Mouse (Mus musculus): ENCODE data around the gene Evx1. TPM values are rescaled to one million over a fixed set of nuclear protein-coding genes. Genes with fewer than 3 reads are reported as not detected.

The Evx1 gene
- under 1 TPM in 1 of 2 experiments, not detected in 1; 0.14 TPM for total RNA-seq (2021)
- polyA plus RNA-seq (2012; rRNA removed), result not detected in 2 replicates
- long read RNA-seq, result 0 reads

DNA sequence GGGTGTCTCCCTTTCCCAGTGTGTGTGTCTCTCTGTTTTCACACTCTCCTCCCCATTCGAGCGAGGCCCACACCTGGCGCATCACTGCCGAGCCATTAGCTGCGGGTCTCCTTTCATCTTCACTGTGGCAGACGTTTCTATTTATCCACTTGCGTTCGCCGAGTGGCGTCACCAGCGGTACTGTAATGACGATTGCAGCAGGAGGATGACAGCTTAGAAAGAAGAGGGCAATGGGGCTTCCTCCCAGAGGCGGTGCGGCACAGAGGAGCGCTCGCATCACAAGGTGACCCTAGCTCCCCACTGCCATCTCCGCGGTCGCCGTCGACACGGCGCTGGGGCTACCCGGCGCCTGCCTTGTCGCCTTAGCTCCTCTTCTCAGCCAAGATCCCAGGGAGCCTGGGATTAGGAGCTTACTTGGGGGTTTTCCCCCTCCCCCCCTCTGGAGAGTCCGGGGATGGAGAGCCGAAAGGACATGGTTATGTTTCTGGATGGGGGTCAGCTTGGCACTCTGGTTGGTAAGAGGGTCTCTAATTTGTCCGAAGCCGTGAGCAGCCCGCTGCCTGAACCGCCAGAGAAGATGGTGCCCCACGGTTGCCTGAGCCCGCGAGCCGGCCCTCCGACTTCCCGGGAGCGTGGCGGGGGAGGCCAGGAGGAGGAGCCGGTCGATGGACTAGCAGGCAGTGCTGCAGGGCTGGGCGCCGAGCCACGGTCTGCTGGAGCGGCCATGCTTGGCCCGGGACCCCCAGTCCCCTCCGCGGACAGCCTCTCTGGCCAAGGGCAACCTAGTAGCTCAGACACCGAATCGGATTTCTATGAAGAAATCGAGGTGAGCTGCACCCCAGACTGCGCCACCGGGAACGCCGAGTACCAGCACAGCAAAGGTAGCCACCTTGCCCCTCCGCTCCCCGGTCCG lies at the start of gene Evx1:
Evx1 (plus strand) TSS at position 108 of the 913 bp plus-strand sequence.
- DNase-seq, result no peak

DNA sequence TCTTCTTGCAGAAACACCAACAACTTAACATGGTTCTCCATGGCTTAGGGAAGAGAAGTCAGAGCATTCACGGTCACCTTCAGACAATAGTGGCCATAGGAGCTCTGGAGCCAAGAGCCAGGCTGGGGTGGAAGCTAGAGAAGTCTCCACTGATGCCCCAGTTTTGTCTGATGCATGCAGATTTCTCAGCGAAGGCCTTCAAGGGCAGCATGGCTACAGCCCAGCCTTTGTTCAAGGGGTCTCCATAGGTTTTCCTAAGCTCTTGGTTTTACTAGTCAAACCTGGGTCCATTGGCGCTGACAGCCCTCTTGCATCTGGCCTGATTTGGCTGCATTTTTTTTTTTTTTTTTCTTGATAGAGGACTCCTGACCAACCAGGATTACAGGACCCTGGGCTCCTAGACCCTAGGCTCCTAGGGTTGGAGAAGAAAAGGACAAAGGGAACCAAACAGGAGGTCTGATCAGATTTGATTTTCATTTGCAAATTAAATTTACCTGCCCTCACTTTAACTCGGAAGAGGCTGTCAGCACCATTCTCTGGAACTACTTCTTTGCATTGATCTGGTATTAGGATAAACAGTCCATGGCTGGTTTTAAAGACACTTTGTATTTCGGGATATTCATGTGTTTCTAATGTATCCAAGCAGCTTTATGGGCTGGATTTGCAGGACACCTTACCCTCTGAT lies 49.0 kb upstream of the Evx1 start:
- no peak for DNase-seq

DNA sequence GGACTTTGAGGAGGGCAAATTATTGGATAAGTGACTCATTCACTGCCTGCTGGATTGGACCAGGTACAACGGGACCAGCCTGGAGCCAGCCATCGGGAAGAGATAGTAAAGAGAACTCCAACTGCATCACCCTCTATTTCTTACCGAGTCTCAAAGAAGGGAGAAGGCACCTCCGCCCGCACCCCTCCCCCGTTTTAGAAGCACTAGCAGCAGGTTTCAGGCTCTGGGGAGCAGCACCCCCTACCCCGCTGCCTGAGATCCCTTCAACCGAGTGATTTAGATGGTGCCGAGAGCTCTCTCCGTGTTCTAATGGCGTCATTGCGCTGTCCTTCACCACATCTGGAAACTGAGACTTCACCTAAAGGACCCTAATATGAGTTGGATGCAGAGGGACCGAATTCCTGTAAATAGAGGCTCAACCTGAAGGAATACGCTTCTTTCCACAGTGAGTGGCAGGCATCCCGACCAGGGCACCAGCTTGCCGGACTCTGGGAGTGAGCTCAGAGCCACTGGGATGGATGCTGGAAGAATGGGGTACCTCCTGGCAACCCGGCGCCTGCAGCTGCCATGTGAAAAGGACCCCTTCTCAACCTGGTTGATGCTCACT lies 47.9 kb upstream of the Evx1 start:
- DNase-seq, result no peak

DNA sequence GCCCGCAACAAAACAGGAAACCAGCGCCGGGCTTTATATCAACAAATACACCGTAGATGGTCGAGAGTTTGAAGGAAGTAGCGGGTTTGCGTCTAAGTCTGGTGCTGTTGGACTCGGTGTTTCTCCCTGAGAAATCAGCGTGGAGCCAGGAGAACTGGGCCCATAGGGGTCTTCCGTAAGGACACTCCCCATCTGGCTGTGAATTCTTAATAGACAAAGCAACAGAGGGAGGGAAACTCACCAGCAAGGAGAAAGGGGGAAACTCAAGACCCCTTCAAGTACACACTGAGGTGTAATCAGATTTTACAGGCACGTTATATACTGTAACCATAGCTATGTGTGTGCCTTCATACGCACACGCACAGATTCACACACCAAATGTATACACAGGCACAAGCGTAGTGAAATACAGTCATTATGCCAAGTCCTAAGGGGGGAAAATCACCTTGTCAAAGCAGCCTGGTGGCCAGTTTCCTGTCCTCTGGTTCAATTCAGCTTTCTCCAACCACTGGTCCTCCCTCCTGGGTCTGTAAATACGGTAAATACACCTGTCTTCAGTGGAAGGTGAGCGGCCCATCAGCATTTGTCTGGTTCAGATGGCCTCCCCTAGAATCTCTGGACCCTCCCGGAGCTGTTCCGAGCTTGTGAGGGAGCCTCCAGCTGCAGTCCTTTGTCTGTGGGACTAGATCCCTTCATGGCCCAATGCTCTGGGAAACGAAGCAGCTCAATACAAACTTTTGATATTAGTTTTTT lies 47.2 kb upstream of the Evx1 start:
- no peak for DNase-seq

DNA sequence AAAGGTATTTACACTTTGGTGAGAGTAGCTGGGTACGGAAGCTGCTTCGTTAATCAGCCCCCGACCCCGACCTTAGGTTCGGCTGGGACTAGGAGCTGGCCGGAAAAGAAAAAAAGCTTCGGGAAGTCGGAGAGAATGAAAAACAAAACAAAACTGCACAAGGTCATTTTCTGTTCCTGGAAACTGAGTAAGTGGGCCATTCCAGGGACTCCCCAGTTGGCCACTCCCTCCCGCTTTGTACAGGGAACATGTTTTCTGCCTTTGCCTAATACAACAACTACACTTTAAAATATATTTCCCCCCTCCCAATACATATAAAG lies 46.7 kb upstream of the Evx1 start:
- DNase-seq, result no peak

DNA sequence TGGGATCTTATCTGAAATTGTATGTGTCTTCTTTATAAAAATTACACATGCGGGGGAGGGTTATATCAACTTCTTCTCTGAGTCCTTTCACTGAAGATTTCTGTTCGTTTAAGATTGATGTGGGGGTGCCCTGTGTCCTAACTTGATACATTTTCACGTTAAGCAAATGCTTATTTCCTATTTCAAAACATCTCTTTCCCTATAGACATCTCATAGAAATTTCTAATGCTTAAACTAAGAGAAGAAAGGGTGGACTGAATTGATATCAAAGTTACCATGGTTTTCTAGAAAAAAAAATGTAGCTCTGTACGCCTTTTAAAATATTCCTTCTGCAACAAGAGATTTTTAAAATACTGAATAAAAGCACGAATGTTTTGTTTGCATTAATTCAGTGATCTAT lies 46.1 kb upstream of the Evx1 start:
- no peak for DNase-seq

DNA sequence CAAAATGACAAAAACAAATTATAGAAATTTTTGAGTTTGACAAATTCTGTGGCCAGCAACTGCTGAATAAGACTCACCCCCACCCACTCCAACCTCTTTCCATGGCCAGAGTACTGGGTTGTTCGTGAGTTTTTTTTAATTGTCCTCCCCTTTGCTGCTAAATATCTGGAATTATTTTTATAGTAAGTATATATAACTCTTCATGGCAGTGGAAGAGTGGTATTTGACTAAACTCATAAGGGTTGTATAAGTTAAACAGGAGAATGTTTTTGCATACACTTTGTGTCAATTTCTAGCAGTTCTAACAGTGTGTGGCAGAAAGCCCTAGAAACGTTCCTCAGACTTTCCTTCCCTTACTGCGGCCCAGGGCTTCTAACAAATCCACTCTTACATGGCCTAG lies 45.6 kb upstream of the Evx1 start:
- DNase-seq, result no peak

DNA sequence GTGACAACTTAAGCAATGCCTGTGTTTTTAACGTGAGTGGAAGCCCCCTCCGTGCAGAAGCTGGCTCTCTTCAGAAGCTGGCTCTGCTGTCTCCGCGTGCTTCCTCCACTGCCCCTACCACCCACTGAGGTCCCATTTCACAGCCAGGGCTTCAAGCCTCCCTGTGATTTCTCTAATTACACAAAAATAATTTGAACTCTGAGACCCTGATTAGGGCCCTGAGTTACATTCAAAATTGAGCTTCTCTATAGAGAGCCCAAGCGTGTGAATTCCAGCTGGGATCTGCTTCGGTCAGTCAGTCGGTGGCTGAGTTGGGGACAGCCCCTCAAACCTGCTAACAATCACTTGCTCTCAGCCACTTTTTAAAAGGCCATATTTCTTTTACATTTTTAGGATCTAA lies 45.0 kb upstream of the Evx1 start:
- DNase-seq, result no peak

DNA sequence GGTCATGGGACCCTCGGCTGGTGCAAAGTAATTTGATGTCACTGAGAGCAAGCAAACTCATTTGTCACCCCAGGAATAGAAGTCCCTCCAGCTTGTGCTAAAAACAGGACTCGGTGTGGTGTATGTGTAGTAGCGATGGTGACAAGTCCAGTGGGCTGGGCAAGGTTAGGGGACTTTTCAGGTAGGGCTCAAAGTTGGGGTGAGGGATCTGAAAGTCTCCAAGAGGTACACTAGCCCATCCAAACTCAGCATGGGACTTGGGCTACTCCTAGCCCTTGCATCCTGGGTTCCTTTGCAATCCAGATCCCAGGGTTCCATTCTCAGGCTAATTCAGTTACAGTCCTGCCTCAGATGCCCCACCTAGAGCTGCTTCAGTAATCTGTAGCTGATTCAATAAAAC lies 44.5 kb upstream of the Evx1 start:
- DNase-seq, result no peak

DNA sequence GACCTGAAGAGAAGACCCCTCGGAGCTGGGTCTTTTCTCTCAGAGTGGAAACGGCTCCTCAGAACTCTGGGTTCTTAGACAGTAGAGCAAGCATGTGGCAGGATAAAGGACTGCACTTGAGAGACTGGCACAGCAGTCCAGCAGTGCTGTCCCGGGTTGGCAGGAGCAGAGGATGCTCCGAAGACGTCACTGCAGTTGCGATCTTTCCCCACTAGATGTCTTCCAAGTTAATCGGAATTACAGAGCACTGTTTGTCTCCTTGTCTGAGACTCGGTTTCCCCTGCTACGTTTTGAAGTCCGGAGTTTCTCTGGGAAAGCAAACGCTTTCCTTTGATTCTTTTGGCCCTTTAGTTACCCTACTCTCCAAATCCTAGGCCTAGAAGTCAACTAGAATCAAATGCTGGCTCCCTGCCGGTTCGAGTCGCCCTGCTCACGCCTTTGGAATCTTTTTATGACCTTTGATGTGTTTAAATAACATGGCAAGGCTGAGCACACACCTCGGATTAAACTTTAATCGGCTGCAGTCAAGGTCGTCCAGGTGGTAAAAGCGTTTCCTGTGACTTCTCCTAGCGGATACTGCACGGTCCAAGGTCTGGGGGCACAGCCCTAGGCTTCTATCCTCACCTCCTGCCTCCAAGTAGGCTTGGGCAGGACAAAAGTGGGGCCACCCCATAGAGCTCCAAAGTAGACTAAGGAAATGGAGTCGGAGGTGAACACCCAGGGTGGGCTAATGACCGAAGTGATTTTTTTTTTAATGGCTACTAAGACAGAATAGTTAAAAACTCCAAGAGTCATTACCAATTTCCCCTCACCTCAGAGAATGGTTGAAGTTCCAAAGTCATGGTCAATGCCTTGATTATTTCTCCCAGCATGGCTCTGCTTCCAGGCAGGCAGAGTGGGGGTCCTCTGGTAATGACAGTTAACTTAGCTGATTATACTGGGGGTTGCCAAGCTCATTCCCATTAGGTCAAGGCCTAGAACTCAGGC lies 42.5 kb upstream of the Evx1 start:
- peak; percentile 62 for DNase-seq

DNA sequence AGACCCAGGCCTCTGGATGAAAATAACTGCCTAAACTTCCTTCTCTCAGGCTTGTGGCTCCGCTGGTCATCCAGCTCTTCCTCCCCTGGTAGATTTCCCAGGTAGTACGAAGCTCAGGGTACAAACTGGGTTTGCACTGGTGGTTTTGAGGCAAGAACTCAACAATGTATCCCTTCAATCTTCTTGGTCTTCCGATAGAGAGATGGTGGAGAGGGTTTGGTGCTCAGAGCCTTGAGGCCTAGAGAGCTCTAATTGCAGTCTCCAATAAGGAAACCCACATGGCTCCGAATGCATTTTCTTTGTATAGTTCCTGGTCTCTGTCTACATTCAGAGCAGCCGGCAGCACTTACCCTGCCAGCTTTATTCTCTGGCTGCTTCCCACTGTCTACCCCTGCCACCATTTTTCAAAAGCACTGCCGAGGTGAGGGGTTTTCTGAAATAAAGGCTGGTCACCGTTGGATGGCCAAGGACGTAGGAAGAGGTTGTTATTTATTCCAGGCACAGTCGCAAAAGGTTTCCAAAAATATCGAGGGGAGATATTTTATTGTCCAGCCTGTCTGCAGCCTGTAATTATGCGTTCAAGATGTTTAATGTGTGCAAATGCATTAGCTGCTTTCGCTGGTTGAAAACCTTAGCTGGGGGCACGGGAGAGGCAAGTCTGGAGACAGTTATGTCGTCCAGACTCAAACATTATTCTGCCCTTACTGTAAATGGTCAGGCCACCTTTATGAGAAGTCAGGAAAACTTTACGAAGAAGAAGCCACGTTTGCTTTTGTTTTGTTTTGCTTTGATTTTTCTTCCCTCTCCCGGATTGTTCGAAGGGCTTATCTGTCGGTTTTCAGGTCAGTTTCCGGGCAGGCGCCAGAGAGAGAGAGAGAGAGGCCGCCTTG lies 40.3 kb upstream of the Evx1 start:
- DNase-seq, result no peak

DNA sequence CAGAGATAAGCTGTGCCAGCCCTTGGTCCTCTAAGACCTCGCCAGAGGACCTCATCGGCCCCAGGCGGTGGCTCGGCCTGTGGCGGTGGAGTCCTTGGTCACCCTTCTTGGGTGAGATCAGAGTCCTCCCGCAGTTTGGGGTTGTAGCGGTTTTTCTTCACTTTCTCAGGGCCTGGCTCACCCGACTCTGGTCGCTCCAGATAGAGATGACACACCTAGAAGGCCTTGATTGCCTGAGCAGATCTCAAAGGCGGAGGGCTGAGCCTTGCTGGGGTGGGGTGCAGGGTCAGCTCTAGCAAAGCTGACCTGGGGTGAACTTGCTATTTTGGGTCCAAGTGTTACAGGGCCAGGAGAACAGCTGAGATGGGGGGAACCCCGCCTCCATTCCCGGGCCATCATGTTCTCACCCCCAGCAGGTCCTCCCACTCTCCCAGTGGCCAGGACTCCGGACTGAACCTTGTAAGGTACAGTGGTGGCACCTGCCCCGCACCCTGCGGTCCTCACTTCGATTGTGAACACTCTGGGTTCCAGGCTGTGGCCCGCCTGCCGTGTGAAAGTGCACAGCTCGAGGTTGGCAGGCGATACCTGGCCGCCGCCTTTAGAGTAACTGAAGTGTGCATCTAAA lies 39.5 kb upstream of the Evx1 start:
- DNase-seq, result no peak

DNA sequence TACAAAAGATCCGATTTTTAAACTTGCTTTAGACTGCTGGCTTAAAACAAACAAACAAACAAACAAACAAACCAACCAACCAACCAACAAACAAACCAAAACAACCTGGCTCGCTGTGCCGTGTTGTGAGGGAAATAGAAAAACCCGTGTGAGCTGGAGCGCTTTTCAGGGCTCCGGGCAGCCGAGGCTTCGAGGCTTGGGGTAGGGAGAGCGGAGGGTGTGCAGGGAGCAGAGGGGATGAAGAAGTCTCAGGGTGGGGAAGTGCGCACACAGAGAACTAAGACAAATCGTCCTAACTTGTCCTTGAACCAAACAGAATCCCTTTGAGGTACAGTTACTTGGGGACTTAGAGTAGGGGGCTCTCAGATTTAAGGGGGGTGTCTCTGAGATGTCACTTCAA lies 38.7 kb upstream of the Evx1 start:
- no peak for DNase-seq

DNA sequence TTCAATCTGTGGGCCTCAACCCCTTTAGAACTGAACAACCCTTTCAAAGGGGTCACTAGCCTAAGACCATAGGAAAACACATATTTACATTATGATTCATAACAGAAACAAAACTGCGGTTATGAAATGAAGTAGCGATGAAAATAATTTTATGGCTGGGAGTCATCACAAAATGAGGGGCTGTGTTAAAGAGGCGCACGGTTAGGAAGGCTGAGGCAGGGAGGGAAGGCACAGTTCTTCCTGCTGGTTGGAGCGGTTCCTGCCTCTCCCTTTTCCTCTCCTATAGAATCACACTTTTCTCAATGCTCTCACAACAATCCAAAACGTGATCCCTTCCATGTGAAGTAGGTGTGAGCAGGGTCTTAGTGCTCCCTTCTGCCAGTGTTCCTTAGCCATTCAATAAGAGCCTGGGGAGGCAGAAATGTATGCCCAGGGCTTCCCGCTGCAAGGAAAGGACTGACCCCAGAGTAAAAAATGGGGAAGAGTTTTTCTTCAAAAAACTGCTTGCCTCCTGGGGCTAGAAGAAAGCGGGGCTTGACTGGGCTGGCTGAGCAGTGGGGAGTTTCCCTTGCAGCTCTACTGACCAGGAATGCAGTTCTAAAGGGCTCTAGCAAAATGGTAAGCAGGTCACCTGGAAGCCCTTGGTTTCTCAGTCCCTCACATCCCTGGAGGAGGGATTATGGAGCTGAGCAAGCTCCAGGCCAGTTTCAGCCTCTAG lies 37.6 kb upstream of the Evx1 start:
- DNase-seq, result no peak

DNA sequence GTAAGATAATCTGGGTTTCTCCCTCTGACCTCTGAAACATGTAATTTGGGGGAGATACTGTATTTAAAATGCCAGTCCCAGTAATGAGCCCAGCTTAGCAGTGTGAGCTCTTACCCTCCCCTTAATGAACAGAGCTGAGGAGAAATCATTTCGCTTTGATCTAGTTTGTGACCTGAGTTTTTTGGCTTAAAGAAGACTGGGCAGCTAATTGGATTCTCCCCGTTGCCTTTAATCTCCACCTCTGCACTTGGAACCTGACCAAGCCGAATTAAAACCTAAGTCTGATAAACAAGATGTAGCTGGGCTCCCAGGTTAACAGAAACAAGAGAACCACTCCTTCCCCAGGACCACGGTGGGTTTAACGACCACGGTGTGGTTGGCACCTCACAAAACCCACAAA lies 36.9 kb upstream of the Evx1 start:
- no peak for DNase-seq

DNA sequence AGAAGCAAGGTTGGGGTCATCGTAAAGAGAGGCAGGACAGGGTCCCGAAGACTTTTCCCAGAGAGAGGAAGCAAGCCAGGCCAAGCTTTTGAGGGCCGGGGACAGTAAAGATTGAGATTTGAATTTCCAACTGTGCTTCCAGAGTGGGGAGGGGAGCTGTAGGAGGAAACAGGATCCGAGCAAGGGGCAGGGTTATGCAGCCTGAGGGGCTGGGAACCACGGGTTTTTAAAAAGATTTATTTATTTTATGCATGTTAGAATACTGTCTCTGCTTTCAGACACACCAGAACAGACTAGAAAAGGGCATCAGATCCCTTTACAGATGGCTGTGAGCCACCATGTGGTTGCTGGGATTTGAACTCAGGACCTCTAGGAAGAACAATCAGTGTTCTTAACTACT lies 36.4 kb upstream of the Evx1 start:
- no peak for DNase-seq

DNA sequence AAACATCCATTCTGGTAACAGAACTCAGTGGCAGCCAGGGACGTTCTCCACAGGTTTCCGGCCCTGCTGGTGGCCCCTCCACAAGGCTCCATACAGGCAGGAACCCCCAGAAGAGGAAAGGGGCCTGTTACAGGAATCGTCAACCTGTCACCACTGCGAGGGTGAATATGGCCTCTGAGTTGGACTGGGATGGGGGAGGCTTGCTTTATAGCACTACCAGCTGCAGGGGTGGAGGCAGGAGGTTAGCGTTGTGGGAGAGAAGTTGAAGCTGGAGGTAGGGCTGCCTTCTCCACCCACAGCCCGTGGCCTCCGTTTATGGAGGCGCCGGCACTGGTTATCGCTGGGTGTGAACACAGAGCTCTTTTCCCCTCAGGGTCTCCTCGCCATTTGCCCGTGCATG lies 32.2 kb upstream of the Evx1 start:
- DNase-seq, result no peak

DNA sequence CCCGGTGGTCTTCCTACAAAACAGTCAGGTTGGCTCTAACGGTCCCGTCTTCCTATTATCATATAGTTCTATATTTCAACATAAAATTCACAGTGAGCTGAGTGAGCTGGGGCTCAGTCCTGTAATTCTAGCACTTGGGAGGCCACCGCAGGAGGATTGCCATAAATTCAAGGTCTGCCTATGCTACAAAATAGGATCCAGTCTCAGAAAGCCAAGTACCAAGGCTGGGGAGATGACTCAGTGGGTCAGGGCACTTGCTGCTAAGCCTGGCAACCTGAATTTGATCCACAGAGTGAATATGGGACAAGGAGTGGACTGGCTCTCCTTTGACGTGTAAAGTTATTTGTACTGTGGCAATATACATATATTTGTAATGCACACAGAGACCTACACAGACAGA lies 29.4 kb upstream of the Evx1 start:
- peak; percentile 71 for DNase-seq

DNA sequence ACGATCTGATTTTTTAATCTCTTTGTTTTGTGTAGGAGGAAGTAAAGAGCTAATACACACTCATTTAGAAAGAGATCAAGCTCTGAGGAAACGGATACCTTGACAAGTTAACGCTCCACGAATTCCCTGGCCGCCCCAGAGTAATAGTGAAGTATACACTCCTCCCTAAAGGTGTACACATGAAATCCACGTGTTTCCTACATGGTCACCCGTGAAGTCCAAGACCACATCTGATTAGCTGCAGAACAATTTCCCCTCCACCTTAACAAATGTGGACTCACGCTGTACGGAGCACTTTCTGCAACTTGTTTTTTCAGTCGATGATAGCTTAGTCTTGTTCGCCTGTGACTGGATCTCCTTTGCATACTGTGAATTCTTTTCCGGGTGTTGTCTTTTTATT lies 23.1 kb upstream of the Evx1 start:
- DNase-seq, result no peak

Measured in adrenal gland, adult 2 months (tissue).